Mouse (Mus musculus) retina, embryonic 14.5 days (tissue): ENCODE data around the gene Rbm41.
A peak's percentile ranks its signal among the peaks of the same experiment; 100 is the strongest.

ENCODE experiments used
- DNase-seq: peaks from one replicate; pipeline ENCODE4 v3.0.0-alpha.2; 2015; ENCODE audit warnings: low spot score

The Rbm41 gene

DNA sequence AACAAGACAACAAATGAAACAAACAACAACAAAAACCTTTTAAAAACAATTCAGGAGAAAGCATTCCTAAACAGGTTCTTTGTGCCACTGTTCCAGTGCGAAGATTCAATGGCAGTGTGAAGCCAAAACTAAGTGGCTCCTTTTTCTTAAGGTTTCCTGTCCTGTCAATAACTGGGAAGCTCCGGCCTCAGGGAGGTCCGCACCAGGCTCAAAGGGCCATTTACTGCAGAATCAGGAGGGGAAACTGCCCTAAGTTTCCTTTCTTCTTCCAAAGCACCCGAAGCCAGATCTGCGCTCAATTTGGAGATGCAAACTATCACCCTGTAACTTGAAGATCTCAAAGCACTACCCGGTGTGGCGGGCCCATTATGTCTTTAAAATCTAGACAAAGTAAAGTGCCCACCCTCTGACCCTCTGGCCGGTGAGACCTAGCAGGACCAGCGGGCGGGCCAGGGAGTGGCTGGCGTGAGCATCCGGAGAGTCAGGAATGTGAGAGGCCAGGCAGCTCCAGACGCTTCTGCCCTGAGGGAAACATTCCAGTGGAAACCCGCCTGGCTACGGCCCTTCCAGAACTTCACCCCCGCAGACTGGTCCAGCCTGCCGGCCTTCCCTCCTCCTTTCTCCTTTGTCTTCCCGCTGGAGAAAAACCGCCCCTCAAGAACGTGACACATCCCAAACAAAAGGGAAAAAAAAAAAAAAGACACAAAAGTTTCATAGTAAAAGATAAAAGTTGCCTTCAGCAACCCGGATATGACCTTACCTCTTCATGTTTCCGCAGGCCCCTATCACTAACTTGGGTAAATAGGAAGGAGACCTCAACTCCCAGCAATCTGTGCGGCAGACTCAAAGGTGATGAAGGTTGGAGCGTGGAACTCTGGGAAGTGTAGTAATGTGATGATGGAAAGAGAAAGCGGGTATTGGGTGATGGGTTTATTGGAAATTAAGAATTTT is at the start of gene Rbm41:
TSS of gene Rbm41 (minus strand) at position 856 of the 951 bp plus-strand sequence.
- DNase-seq: peak; percentile 62

- DNase-seq: no peak
These were observed 283 bp upstream of the Rbm41 start for GRCm38 (mm10) chrX:139998691-139999065.

DNA sequence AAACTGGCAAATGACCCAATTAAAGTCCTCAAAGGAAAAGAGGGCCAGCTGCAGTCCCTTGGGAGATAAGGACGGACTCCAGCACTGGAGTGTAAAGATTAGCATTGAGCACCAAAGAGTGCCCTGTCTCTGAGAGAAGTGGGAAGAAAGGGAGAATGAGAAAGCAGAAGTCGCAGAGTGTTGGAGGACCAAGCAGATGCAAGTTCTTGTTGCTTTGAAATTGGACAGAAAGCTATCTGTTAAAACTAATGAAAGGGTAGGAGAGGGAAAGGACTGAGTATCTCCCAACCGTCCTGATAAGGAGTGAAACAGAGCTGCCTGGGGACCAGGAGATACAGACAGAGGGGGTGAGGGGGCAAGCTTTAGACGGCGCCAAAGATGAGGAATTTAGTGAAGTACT is 16.3 kb downstream of the Rbm41 start:
- DNase-seq: no peak

DNA sequence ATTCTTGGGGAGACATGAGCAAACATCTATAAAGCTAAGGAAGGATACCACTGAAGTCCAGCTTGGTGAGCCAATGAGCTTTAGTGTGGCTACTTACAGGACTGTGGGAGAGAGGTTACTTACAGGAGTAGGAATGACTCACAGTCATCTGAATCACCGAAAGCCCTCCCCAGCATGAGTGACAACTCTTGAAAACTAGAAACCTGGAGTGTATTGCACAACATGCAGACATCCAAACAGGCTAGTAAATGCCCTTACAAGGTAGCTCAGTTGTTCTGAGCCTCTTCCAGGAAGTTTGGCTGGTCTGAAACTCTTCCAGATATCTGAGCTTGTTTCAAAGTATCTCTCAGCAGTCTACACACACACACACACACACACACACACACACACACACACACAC is 64.9 kb downstream of the Rbm41 start:
- DNase-seq: no peak

DNA sequence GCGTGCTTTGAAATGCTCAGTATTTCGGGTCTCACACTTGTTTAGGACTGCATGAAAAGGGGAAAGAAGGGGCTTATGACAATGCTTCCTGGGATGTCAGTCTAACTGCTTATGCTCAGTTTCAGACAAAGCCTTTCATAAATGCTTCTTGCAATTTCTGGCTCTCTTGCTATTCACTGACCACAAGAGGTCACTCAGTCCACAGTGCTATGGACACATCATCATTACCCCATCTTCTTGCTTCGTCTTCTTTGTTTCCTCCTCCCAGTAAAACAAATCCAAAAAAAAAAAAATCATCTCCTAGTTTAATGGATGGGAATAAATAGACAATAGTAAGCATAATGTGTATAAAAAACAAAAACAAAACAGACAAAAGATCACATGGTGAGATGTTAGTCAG is 65.9 kb downstream of the Rbm41 start:
- DNase-seq: peak; percentile 12

GRCm38 (mm10) chrX:139920572-139920971 is 77.8 kb downstream of the Rbm41 start:
- no peak for DNase-seq

DNA sequence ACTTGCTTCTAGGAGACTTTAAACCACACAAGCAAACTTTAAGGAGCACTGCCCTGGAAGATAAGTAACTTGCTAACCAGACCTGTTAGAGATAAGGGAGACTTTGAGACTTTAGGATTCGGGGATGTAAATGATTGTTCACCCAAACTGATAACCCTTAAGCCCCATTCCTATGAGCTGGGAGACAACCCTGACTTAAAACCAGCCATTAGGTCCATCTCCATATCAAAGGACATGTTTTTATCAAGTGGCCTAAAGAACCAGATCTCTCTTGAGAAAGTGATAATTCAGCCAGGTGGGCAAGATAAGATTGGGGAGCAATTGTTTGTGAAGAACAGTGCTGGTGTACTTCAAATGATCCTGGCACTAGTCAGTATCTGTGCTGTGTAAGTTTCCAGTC is 107.0 kb downstream of the Rbm41 start:
- DNase-seq: no peak

- no peak for DNase-seq
These were observed 115.2 kb downstream of the Rbm41 start for GRCm38 (mm10) chrX:139883221-139883620.

DNA sequence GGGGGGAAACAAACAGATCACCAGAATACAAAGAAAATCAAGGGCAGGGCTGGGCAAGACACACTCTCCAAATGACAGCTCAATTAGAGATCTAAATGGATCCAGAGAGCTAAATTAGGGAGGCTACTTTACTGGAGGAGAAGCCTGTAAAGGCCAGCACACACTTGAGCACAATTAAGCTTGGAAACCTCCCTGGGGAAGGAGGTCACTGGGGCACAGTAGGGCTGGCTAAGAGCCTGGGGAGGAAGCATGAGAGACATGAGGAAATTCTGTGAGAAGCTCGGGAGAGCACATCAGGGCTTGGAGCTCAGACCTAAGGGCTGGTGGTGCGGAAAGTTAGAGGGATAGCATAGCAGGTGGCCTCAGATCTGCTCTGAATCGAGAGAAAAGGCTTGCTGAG is 120.5 kb downstream of the Rbm41 start:
- DNase-seq: peak; percentile 38

DNA sequence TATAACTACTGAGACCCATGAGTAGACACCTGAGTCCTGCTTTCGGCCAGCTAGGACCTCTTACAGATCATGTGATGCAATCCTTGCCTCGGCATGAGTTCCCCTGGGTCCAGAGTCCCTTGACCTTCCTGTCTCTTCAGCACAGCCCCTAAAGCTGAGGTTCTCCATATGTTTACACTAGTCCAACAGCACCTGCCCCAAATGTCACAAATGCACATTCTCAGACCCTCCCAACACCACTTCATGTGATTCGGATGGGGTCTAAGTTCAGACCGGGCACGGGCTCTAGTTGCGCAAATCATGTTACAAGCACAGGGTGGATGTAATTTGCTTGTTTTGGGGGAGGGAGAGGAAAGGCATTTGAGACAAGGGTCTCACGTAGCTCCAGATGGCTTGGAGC is 121.3 kb downstream of the Rbm41 start:
- DNase-seq: no peak

GRCm38 (mm10) chrX:139870938-139871791 is 127.2 kb downstream of the Rbm41 start, which contains the start of gene Morc4:
TSS of gene Morc4 (minus strand) at chrX:139871677.
- peak; percentile 70 for DNase-seq

DNA sequence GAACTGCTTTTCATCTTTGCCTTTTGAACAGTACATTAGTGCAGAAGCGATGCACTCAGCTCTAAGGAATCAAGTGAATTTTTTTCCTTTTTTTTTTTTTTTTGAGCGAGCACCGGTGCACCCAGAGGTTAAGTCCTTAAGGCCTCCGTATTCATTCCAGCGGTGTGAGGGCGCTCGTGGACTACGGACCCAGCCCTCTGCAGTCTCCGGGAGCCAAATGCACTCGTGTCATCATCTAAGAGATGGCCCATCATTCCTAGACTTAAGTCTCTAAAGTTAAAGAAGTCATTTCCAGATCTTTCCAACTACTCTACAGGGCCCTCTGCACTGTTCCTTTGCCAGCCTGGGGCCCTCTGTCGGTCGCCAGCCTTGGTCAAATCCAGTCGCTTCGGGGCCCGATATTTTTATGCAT is 128.1 kb downstream of the Rbm41 start:
- peak; percentile 32 for DNase-seq

DNA sequence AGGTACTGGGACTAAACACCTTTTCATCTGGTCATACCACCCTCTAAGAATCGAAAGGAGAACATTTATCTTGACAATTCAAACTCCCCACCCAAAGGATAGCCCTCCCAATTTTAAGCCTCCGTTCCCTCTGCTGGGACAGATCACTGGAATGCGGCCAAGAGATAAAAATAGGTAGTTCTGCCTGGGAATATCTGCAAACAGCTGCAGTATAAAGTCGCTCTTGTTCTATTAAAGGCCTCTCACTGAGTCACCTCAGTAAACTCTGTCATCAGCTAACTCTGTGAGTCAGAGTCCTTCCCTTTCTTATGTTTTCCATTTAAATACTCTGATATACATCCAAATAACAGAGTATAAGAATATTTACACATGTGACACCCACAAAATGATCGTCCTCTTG is 139.0 kb downstream of the Rbm41 start:
- no peak for DNase-seq

DNA sequence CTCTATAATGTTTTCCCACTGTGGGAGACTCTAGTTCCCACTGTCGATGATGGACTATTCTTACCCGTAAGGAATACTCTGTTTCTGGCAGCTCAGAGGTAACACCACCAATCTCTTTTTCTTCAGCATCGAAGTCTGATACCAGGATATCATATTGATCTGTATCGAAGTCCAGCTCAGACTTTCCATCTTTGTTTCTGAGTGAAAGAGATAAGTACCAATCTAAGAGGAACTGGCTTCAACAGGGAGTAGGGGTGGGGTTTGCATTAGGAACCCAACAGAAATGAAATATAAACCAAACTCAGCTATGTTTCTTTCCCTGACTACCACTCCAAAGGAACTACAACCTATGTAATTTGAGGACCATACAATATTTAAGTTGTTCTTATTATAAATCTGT is 143.6 kb downstream of the Rbm41 start:
- DNase-seq: no peak

- DNase-seq: no peak
These were observed 157.3 kb downstream of the Rbm41 start for GRCm38 (mm10) chrX:139841091-139841490.
